Mouse (Mus musculus): ENCODE measurements around the gene Mrtfb. TPM values are rescaled to one million over a fixed set of nuclear protein-coding genes. Genes with fewer than 3 reads are reported as not detected.

Gene Mrtfb
- total and polyA plus RNA-seq, 3 experiments, result 2.1 to 12.1 (median 5.6) TPM

DNA sequence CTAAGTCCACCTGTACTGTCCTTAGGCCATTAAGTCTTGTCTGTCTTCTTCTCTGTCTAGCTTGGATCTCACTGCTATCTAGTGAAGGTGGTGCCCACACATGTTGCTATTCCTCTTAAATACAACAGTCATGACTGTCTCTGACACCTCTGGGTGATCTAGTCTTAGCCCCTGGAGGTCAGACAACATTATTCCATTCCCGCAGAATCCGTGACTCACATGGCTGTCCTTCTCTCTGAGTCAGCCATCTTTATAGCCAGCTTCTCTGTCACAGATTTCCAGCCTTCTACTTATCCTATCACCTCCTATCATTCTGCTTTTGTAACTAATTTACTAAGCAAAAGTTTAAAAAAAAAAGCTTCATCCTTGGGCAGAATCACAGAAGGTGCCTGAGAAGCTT lies 125.5 kb downstream of the Mrtfb start:
- Histone ChIP-seq H3K27me3 (ENCODE audit: insufficient read depth, low read length) (no peaks in the 10 kb centered on the region), H3K9me3 (replicated peaks) (no peaks in the 10 kb centered on the region), H3K36me3 (replicated peaks) (peaks cover 19% of the 10 kb centered on the region), H3K4me3 (ENCODE audit: low read depth, low read length) (no peak overlapping the region), H3K4me1 (ENCODE audit: insufficient read depth, low read depth, low read length) (no peaks in the 10 kb centered on the region)
- DNase-seq (ENCODE audit: low spot score), result no peak
- no peak for ATAC-seq (ENCODE audit: extremely low read depth, insufficient number of reproducible peaks, low FRiP score, poor library complexity, severe bottlenecking)
- TF ChIP-seq GATA1 (IDR thresholded peaks at IDR 0.05; ENCODE audit: borderline replicate concordance, low read length) (no peak), GATA2 (IDR thresholded peaks at IDR 0.05; ENCODE audit: borderline replicate concordance, low read depth, low read length) (no peak), POLR2AphosphoS5 (IDR thresholded peaks at IDR 0.05; ENCODE audit: insufficient replicate concordance, low read depth, low read length) (no peak), TAL1 (conservative IDR thresholded peaks at IDR 0.05; ENCODE audit: low read depth, low read length) (no peak), CTCF (IDR thresholded peaks at IDR 0.05; ENCODE audit: low read depth, low read length) (no peak)

DNA sequence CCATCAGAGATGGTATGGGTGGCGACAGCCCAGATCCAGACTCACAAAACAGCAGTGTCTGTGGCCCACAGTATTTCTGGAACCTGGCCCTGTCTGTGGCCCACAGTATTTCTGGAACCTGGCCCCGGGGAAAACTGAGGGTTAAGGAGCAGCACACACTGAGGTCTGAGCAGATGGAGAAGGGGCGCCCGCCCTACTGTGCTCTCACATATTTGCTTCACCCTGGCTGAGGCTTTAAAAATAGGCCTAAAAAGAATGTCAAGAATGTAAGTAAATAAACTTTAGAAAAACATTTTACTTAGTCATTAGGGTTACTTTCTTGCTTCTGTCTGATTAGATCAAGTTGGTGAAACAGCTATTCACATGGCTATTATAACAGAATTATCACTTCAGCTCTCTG lies 131.0 kb downstream of the Mrtfb start:
- no peaks in the 10 kb centered on the region for H3K9me3 ChIP-seq (replicated peaks)

DNA sequence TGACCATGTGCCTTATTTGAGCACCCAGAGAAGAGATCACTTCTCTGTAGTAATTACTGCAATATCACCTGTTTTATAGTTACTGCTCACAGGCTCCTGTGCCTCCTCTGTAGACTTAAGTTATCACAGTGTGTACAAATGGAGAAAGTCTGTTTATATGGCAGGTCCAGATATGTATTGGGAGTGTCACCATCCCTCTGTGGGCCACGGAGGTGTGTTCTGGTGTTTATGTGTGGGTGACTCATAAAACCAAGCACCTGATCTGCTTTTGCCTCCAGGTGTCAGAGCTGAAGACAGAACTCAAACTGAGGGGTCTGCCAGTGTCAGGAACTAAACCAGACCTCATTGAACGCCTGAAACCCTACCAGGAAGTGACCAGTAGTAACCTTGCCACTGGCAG lies 144.1 kb downstream of the Mrtfb start:
- Histone ChIP-seq H3K27me3 (ENCODE audit: insufficient read depth, low read length) (no peaks in the 10 kb centered on the region; the same call in 1 of the 2 replicates), H3K4me3 (ENCODE audit: low read depth, low read length) (no peak overlapping the region), H3K9me3 (replicated peaks) (no peaks in the 10 kb centered on the region), H3K4me1 (ENCODE audit: insufficient read depth, low read depth, low read length) (peaks cover 5% of the 10 kb centered on the region; the same call in 1 of the 2 replicates), H3K36me3 (replicated peaks) (peaks cover 60% of the 10 kb centered on the region)
- no peak for ATAC-seq (ENCODE audit: extremely low read depth, insufficient number of reproducible peaks, low FRiP score, poor library complexity, severe bottlenecking)
- DNase-seq (ENCODE audit: low spot score), result no peak
- TF ChIP-seq POLR2AphosphoS5 (IDR thresholded peaks at IDR 0.05; ENCODE audit: insufficient replicate concordance, low read depth, low read length), result no peak
- no peak for TF ChIP-seq TAL1 (conservative IDR thresholded peaks at IDR 0.05; ENCODE audit: low read depth, low read length)
- no peak for TF ChIP-seq GATA2 (IDR thresholded peaks at IDR 0.05; ENCODE audit: borderline replicate concordance, low read depth, low read length)
- TF ChIP-seq GATA1 (IDR thresholded peaks at IDR 0.05; ENCODE audit: borderline replicate concordance, low read length), result no peak
- no peak for TF ChIP-seq CTCF (IDR thresholded peaks at IDR 0.05; ENCODE audit: low read depth, low read length)

More for the DNA sequence above, 131.0 kb downstream of the Mrtfb start:
- Histone ChIP-seq H3K4me1 (ENCODE audit: insufficient read depth, low read depth, low read length) (no peaks in the 10 kb centered on the region), H3K4me3 (ENCODE audit: low read depth, low read length) (no peak overlapping the region), H3K27me3 (ENCODE audit: insufficient read depth, low read length) (no peaks in the 10 kb centered on the region), H3K36me3 (replicated peaks) (peaks cover 25% of the 10 kb centered on the region)
- ATAC-seq (ENCODE audit: extremely low read depth, insufficient number of reproducible peaks, low FRiP score, poor library complexity, severe bottlenecking) (no peak), DNase-seq (ENCODE audit: low spot score) (no peak)
- TF ChIP-seq TAL1 (conservative IDR thresholded peaks at IDR 0.05; ENCODE audit: low read depth, low read length) (no peak), CTCF (IDR thresholded peaks at IDR 0.05; ENCODE audit: low read depth, low read length) (no peak), GATA1 (IDR thresholded peaks at IDR 0.05; ENCODE audit: borderline replicate concordance, low read length) (no peak), POLR2AphosphoS5 (IDR thresholded peaks at IDR 0.05; ENCODE audit: insufficient replicate concordance, low read depth, low read length) (no peak), GATA2 (IDR thresholded peaks at IDR 0.05; ENCODE audit: borderline replicate concordance, low read depth, low read length) (no peak)

DNA sequence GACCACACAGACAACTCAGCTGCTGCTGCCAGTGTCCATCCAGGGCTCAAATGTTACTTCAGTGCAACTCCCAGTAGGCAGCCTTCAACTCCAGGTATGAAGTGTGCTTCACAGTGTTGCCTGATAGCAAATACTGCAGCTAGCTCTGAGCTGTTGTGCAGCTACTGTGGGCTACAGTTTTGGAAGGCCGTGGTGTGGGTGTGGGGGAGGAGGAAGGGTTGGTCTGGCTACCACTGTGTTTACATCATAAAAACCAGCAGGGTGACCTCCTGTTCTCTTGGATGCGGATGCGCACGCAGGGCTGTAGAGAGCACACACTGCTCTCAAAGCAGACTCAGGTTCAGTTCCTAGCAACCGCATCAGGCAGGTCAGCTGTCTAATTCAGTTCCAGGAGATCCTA lies 145.3 kb downstream of the Mrtfb start:
- no peaks in the 10 kb centered on the region; the same call in 1 of the 2 replicates for H3K27me3 ChIP-seq (ENCODE audit: insufficient read depth, low read length)
- no peak for TF ChIP-seq CTCF (IDR thresholded peaks at IDR 0.05; ENCODE audit: low read depth, low read length)
- no peak for ATAC-seq (ENCODE audit: extremely low read depth, insufficient number of reproducible peaks, low FRiP score, poor library complexity, severe bottlenecking)
- H3K9me3 ChIP-seq (replicated peaks), result no peaks in the 10 kb centered on the region
- H3K36me3 ChIP-seq (replicated peaks), result peaks cover 61% of the 10 kb centered on the region
- no peak overlapping the region for H3K4me3 ChIP-seq (ENCODE audit: low read depth, low read length)
- peaks cover 7% of the 10 kb centered on the region; the same call in 1 of the 2 replicates for H3K4me1 ChIP-seq (ENCODE audit: insufficient read depth, low read depth, low read length)
- DNase-seq (ENCODE audit: low spot score), result no peak

DNA sequence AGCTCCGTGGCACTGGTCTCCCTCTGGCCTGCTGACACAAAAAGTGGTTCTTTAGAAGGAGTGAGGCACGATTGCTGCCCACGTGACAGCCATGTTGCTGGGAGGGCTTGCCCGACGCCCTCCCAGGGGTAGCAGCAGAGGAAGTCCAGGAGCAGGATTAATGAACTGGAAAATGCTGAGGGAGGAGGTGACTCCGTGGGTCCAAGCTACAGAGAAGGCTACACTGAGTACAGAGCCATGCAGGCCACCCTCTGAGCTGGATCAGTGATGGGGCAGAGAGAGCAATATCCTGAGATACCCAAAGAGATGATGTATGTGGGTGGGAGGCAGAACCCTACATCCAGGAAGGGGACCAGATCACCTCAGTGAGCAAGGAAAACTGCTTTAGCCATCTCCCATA lies 148.4 kb downstream of the Mrtfb start:
- no peaks in the 10 kb centered on the region; the same call in 1 of the 2 replicates for H3K27me3 ChIP-seq (ENCODE audit: insufficient read depth, low read length)
- DNase-seq (ENCODE audit: low spot score), result no peak
- H3K9me3 ChIP-seq (replicated peaks), result no peaks in the 10 kb centered on the region
- peaks cover 50% of the 10 kb centered on the region for H3K36me3 ChIP-seq (replicated peaks)
- peaks cover 7% of the 10 kb centered on the region; the same call in 1 of the 2 replicates for H3K4me1 ChIP-seq (ENCODE audit: insufficient read depth, low read depth, low read length)
- ATAC-seq (ENCODE audit: extremely low read depth, insufficient number of reproducible peaks, low FRiP score, poor library complexity, severe bottlenecking), result no peak
- TF ChIP-seq GATA2 (IDR thresholded peaks at IDR 0.05; ENCODE audit: borderline replicate concordance, low read depth, low read length) (no peak), CTCF (IDR thresholded peaks at IDR 0.05; ENCODE audit: low read depth, low read length) (no peak)
- no peak overlapping the region for H3K4me3 ChIP-seq (ENCODE audit: low read depth, low read length)

DNA sequence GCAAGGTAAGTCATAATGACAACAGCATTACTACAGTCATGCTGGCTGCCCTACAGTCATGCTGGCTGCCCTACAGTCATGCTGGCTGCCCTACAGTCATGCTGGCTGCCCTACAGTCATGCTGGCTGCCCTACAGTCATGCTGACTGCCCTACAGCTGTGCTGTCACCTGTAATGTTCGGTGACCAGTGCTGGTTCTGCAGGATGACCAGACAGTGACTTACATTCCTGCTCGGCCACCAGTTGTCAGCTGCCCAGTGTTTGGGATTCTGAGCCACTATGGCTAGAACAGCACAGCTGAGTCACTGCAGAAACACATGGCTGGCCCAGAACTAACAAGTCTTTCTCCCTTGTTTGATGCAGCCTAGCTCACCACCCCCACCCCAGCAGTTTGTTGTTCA lies 149.1 kb downstream of the Mrtfb start:
- DNase-seq (ENCODE audit: low spot score) (no peak), ATAC-seq (ENCODE audit: extremely low read depth, insufficient number of reproducible peaks, low FRiP score, poor library complexity, severe bottlenecking) (no peak)
- H3K36me3 ChIP-seq (replicated peaks), result peaks cover 46% of the 10 kb centered on the region

More for the DNA sequence above, 149.1 kb downstream of the Mrtfb start:
- H3K4me3 ChIP-seq (ENCODE audit: low read depth, low read length), result no peak overlapping the region
- no peaks in the 10 kb centered on the region; the same call in 1 of the 2 replicates for H3K27me3 ChIP-seq (ENCODE audit: insufficient read depth, low read length)
- TF ChIP-seq GATA1 (IDR thresholded peaks at IDR 0.05; ENCODE audit: borderline replicate concordance, low read length), result no peak
- no peak for TF ChIP-seq TAL1 (conservative IDR thresholded peaks at IDR 0.05; ENCODE audit: low read depth, low read length)
- no peak for TF ChIP-seq GATA2 (IDR thresholded peaks at IDR 0.05; ENCODE audit: borderline replicate concordance, low read depth, low read length)
- TF ChIP-seq POLR2AphosphoS5 (IDR thresholded peaks at IDR 0.05; ENCODE audit: insufficient replicate concordance, low read depth, low read length), result no peak
- TF ChIP-seq CTCF (IDR thresholded peaks at IDR 0.05; ENCODE audit: low read depth, low read length), result no peak
- H3K4me1 ChIP-seq (ENCODE audit: insufficient read depth, low read depth, low read length), result peaks cover 7% of the 10 kb centered on the region
- no peaks in the 10 kb centered on the region for H3K9me3 ChIP-seq (replicated peaks)
